Mouse (Mus musculus): ENCODE results near the gene Bpgm.

- TF ChIP-seq CTCF (IDR thresholded peaks at IDR 0.05; ENCODE audit: low read depth) (no peak), EP300 (optimal IDR thresholded peaks at IDR 0.05) (no peak)
Observed at GRCm38 (mm10) chr6:34481349-34481748, 5.3 kb downstream of the Bpgm start.

Measured in stomach, postnatal 0 days (tissue).